Comparison of ENCODE assay signal across 9 mouse cellular contexts in genomic region chr7:100911791-100912190, GRCm38 (mm10). TPM values are rescaled to one million over a fixed set of nuclear protein-coding genes. Genes with fewer than 3 reads are reported as not detected.
DNase-seq lines count a peak whose midpoint lies in the region; ATAC-seq and TF ChIP-seq lines count a peak whose summit lies in the region.
"Had no signal": no experiment of that assay in that cellular context is flagged by ENCODE, and none has a peak within 500 bp of the region (broad histone marks: within the 10 kb centered on the region; RNA-seq: fewer than 3 reads in every experiment).

No protein-coding gene starts in this region.

- no peaks in the 10 kb centered on the region for H3K27me3 ChIP-seq in heart, embryonic 10.5 days (ENCODE audit: insufficient read depth, poor library complexity, severe bottlenecking)
- no peaks in the 10 kb centered on the region for H3K27me3 ChIP-seq in kidney, postnatal 0 days (ENCODE audit: insufficient read depth, low read length)
- H3K27me3 ChIP-seq: CH12.LX had no signal

- H3K4me2 ChIP-seq in kidney, postnatal 0 days (ENCODE audit: low read length) = peak overlapping the region; percentile 4; the same call in 1 of the 2 replicates

- TF ChIP-seq CTCF in kidney, postnatal 0 days (IDR thresholded peaks at IDR 0.05; ENCODE audit: low read depth) = no peak

- DNase-seq in heart, adult 18-20 months = peak; percentile 49 to 75
- no peak for DNase-seq in heart, postnatal 25 days (ENCODE audit: low spot score)
- peak; percentile 40 for DNase-seq in Muller cell, postnatal 12 days (ENCODE audit: inconsistent ontology term)
- DNase-seq in heart, embryonic 10.5 days (ENCODE audit: low spot score) = no peak
- DNase-seq in kidney, postnatal 0 days (ENCODE audit: low spot score) = no peak
- no peak for DNase-seq in cerebellum, postnatal 10 days
- DNase-seq in retina, postnatal 1 day = no peak

- no peak overlapping the region for H3K9ac ChIP-seq in kidney, postnatal 0 days (ENCODE audit: low read depth, low read length)

- H3K36me3 ChIP-seq in heart, embryonic 10.5 days = peaks cover 22% of the 10 kb centered on the region
- peaks cover 10% of the 10 kb centered on the region for H3K36me3 ChIP-seq in kidney, postnatal 0 days (ENCODE audit: insufficient read depth, low read length)

- WGBS in heart, embryonic 10.5 days = 32% methylated on average over 9 of the region's 9 CpGs
- WGBS in kidney, postnatal 0 days = 25% methylated on average over 8 of the region's 9 CpGs

- intact Hi-C loops in heart, postnatal 25 days (cut with DNase I) = no loop called here

- H3K9me3 ChIP-seq in heart, embryonic 10.5 days = no peaks in the 10 kb centered on the region
- no peaks in the 10 kb centered on the region for H3K9me3 ChIP-seq in kidney, postnatal 0 days (replicated peaks; ENCODE audit: low read length)

- no peak for ATAC-seq in kidney, postnatal 0 days (replicated peaks; ENCODE audit: low FRiP score, low read depth)
- ATAC-seq in megakaryocyte-erythroid progenitor cell, adult 5-6 weeks (replicated peaks; ENCODE audit: low FRiP score, low TSS enrichment, poor library complexity, severe bottlenecking) = no peak

- H3K4me3 ChIP-seq in heart, embryonic 10.5 days = peak overlapping the region; percentile 40
- H3K4me3 ChIP-seq in kidney, postnatal 0 days (replicated peaks; ENCODE audit: low read depth, low read length) = no peak overlapping the region

- H3K4me1 ChIP-seq in heart, embryonic 10.5 days = peaks cover 99% of the 10 kb centered on the region
- peaks cover 61% of the 10 kb centered on the region for H3K4me1 ChIP-seq in kidney, postnatal 0 days (replicated peaks; ENCODE audit: insufficient read depth, low read length)

- peak overlapping the region; percentile 84 for H3K27ac ChIP-seq in heart, embryonic 10.5 days
- peak overlapping the region; percentile 82 for H3K27ac ChIP-seq in kidney, postnatal 0 days

RNA-seq across cellular contexts. Expression of gene Arhgef17, which starts 20.1 kb away (rescaled TPM):
- total RNA-seq in heart, adult 18-20 months (2021) = 10 to 100 TPM; 23.6 to 24.8 TPM
- 10 to 100 TPM; 24.0 to 28.8 TPM for total RNA-seq in heart, postnatal 25 days (2021)
- polyA plus RNA-seq in heart, embryonic 10.5 days (2016; fragmentation: Nextera tagmentation; extraction: Ambion mirVana) = 7.9 and 10.1 TPM in 2 replicates
- 7.8 and 8.1 TPM in 2 replicates for polyA plus RNA-seq in kidney, postnatal 0 days (2015; fragmentation: Nextera tagmentation; extraction: Ambion mirVana)
- not detected in 2 replicates for total RNA-seq in megakaryocyte-erythroid progenitor cell, adult 5-6 weeks (2014; fragmentation: Nextera tagmentation)
- total RNA-seq in megakaryocyte-erythroid progenitor cell, adult 5-6 weeks (2017) = not detected in 2 replicates

RNA-seq across cellular contexts. Expression of gene Relt, which starts 48.5 kb away (rescaled TPM):
- 1 to 10 TPM; 4.5 to 5.4 TPM for total RNA-seq in heart, adult 18-20 months (2021)
- total RNA-seq in heart, postnatal 25 days (2021) = 1 to 10 TPM; 2.4 to 3.0 TPM
- 4.4 and 5.3 TPM in 2 replicates for polyA plus RNA-seq in heart, embryonic 10.5 days (2016; fragmentation: Nextera tagmentation; extraction: Ambion mirVana)
- 2.1 and 2.3 TPM in 2 replicates for polyA plus RNA-seq in kidney, postnatal 0 days (2015; fragmentation: Nextera tagmentation; extraction: Ambion mirVana)
- total RNA-seq in megakaryocyte-erythroid progenitor cell, adult 5-6 weeks (2014; fragmentation: Nextera tagmentation) = 8.0 and 10.9 TPM in 2 replicates
- total RNA-seq in megakaryocyte-erythroid progenitor cell, adult 5-6 weeks (2017) = 5.2 and 6.4 TPM in 2 replicates

Comparison
In these comparisons a context has a peak if more than half of its experiments do, and no peak if none do; other contexts are left out.
1. DNase-seq: peak in heart, adult 18-20 months (2 of 2) and Muller cell, postnatal 12 days (single experiment); none in heart, postnatal 25 days (single experiment), heart, embryonic 10.5 days (single experiment), kidney, postnatal 0 days (single experiment), cerebellum, postnatal 10 days (0 of 2) and retina, postnatal 1 day (single experiment).
2. RNA of gene Arhgef17, which starts 20.1 kb away (total RNA-seq): 24.0 to 28.8 TPM in heart, postnatal 25 days and 23.6 to 24.8 TPM in heart, adult 18-20 months; not detected in megakaryocyte-erythroid progenitor cell, adult 5-6 weeks; every median in the first group is over 10 times any median in the second.